Mouse (Mus musculus): ENCODE data around the gene Ptpn21. TPM values are rescaled to one million over a fixed set of nuclear protein-coding genes. Genes with fewer than 3 reads are reported as not detected.

Gene Ptpn21
- polyA plus RNA-seq, 1 experiment from 2014 or later, result 4.9 TPM

- Histone ChIP-seq H3K9ac (no peak overlapping the region), H3K4me3 (replicated peaks; ENCODE audit: low read length) (no peak overlapping the region), H3K9me3 (ENCODE audit: control insufficient read depth, low read length) (no peaks in the 10 kb centered on the region), H3K4me1 (replicated peaks; ENCODE audit: control insufficient read depth, insufficient read depth, low read length) (no peaks in the 10 kb centered on the region), H3K4me2 (replicated peaks) (no peak overlapping the region), H3K36me3 (replicated peaks; ENCODE audit: control insufficient read depth, insufficient read depth) (no peaks in the 10 kb centered on the region), H3K27me3 (ENCODE audit: control insufficient read depth, insufficient read depth, low read length) (no peaks in the 10 kb centered on the region), H3K27ac (no peak overlapping the region)
- ATAC-seq (ENCODE audit: low FRiP score) (no peak), DNase-seq (ENCODE audit: low spot score) (no peak)
- 80% methylated on average over 6 of the region's 6 CpGs for WGBS
Observed at GRCm38 (mm10) chr12:98712819-98713218, 24.4 kb downstream of the Ptpn21 start.

GRCm38 (mm10) chr12:98703961-98704360 lies 33.2 kb downstream of the Ptpn21 start:
- Histone ChIP-seq H3K36me3 (replicated peaks; ENCODE audit: control insufficient read depth, insufficient read depth) (0 out of 2 replicates have a peak, but pooled peaks cover 6% of the 10 kb centered on the region), H3K4me3 (replicated peaks; ENCODE audit: low read length) (no peak overlapping the region), H3K9me3 (ENCODE audit: control insufficient read depth, low read length) (no peaks in the 10 kb centered on the region), H3K27me3 (ENCODE audit: control insufficient read depth, insufficient read depth, low read length) (no peaks in the 10 kb centered on the region), H3K4me2 (replicated peaks) (no peak overlapping the region), H3K27ac (no peak overlapping the region), H3K9ac (no peak overlapping the region), H3K4me1 (replicated peaks; ENCODE audit: control insufficient read depth, insufficient read depth, low read length) (no peaks in the 10 kb centered on the region)
- DNase-seq (ENCODE audit: low spot score) (no peak), ATAC-seq (ENCODE audit: low FRiP score) (no peak)
- WGBS, result 67% methylated on average over 10 of the region's 10 CpGs

- Histone ChIP-seq H3K4me1 (replicated peaks; ENCODE audit: control insufficient read depth, insufficient read depth, low read length) (no peaks in the 10 kb centered on the region), H3K27ac (no peak overlapping the region), H3K4me3 (replicated peaks; ENCODE audit: low read length) (no peak overlapping the region), H3K9ac (no peak overlapping the region), H3K4me2 (replicated peaks) (no peak overlapping the region), H3K36me3 (replicated peaks; ENCODE audit: control insufficient read depth, insufficient read depth) (0 out of 2 replicates have a peak, but pooled peaks cover 6% of the 10 kb centered on the region), H3K9me3 (ENCODE audit: control insufficient read depth, low read length) (no peaks in the 10 kb centered on the region), H3K27me3 (ENCODE audit: control insufficient read depth, insufficient read depth, low read length) (no peaks in the 10 kb centered on the region)
- DNase-seq (ENCODE audit: low spot score), result no peak
- no peak for ATAC-seq (ENCODE audit: low FRiP score)
- 91% methylated on average over 2 of the region's 2 CpGs for WGBS
Observed at GRCm38 (mm10) chr12:98703554-98703953, 33.7 kb downstream of the Ptpn21 start.

GRCm38 (mm10) chr12:98701564-98701963 lies 35.6 kb downstream of the Ptpn21 start:
- no peak overlapping the region for H3K9ac ChIP-seq
- no peak for DNase-seq (ENCODE audit: low spot score)
- no peaks in the 10 kb centered on the region for H3K4me1 ChIP-seq (replicated peaks; ENCODE audit: control insufficient read depth, insufficient read depth, low read length)
- no peak overlapping the region for H3K27ac ChIP-seq
- H3K4me2 ChIP-seq (replicated peaks), result no peak overlapping the region
- WGBS, result 82% methylated on average over 9 of the region's 9 CpGs
- H3K36me3 ChIP-seq (replicated peaks; ENCODE audit: control insufficient read depth, insufficient read depth), result peaks cover 6% of the 10 kb centered on the region; the same call in 1 of the 2 replicates
- no peaks in the 10 kb centered on the region for H3K27me3 ChIP-seq (ENCODE audit: control insufficient read depth, insufficient read depth, low read length)
- H3K9me3 ChIP-seq (ENCODE audit: control insufficient read depth, low read length), result no peaks in the 10 kb centered on the region
- no peak for ATAC-seq (ENCODE audit: low FRiP score)
- H3K4me3 ChIP-seq (replicated peaks; ENCODE audit: low read length), result no peak overlapping the region

- Histone ChIP-seq H3K36me3 (replicated peaks; ENCODE audit: control insufficient read depth, insufficient read depth) (peaks cover 4% of the 10 kb centered on the region; the same call in 1 of the 2 replicates), H3K4me3 (replicated peaks; ENCODE audit: low read length) (no peak overlapping the region), H3K4me1 (replicated peaks; ENCODE audit: control insufficient read depth, insufficient read depth, low read length) (no peaks in the 10 kb centered on the region), H3K9me3 (ENCODE audit: control insufficient read depth, low read length) (no peaks in the 10 kb centered on the region), H3K27ac (no peak overlapping the region), H3K4me2 (replicated peaks) (no peak overlapping the region), H3K27me3 (ENCODE audit: control insufficient read depth, insufficient read depth, low read length) (no peaks in the 10 kb centered on the region), H3K9ac (no peak overlapping the region)
- ATAC-seq (ENCODE audit: low FRiP score) (no peak), DNase-seq (ENCODE audit: low spot score) (no peak)
- 90% methylated on average over 5 of the region's 5 CpGs for WGBS
Observed at GRCm38 (mm10) chr12:98697202-98697601, 40.0 kb downstream of the Ptpn21 start.

DNA sequence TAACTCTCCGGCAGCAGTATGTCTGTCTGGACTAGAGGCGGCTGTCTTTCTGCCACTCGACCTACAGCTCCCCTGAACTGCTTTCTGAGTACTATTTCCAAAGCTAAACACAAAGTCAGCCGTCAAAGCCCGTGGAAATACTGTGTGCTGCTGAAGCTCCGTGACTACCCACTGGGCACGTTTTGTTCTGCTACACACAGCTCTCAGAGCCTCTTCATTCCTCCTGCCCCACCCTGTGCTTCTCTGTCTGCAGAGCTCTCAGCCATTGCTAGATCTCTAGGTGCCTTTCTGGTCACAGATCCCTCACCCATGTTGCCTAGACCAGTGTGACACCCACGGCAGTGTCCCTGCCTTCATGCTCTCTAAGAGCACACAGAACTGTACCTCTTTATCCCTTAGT lies 47.0 kb downstream of the Ptpn21 start:
- Histone ChIP-seq H3K36me3 (replicated peaks; ENCODE audit: control insufficient read depth, insufficient read depth) (peaks cover 15% of the 10 kb centered on the region), H3K9me3 (ENCODE audit: control insufficient read depth, low read length) (no peaks in the 10 kb centered on the region), H3K9ac (no peak overlapping the region), H3K4me1 (replicated peaks; ENCODE audit: control insufficient read depth, insufficient read depth, low read length) (no peaks in the 10 kb centered on the region), H3K27ac (no peak overlapping the region), H3K27me3 (ENCODE audit: control insufficient read depth, insufficient read depth, low read length) (no peaks in the 10 kb centered on the region), H3K4me3 (replicated peaks; ENCODE audit: low read length) (no peak overlapping the region), H3K4me2 (replicated peaks) (no peak overlapping the region)
- ATAC-seq (ENCODE audit: low FRiP score) (no peak), DNase-seq (ENCODE audit: low spot score) (no peak)
- WGBS, result 87% methylated on average over 8 of the region's 8 CpGs

GRCm38 (mm10) chr12:98683574-98683973 lies 53.6 kb downstream of the Ptpn21 start:
- 80% methylated on average over 6 of the region's 6 CpGs for WGBS
- ATAC-seq (ENCODE audit: low FRiP score), result no peak
- no peak overlapping the region for H3K4me2 ChIP-seq (replicated peaks)
- H3K4me3 ChIP-seq (replicated peaks; ENCODE audit: low read length), result no peak overlapping the region
- H3K9me3 ChIP-seq (ENCODE audit: control insufficient read depth, low read length), result no peaks in the 10 kb centered on the region
- no peaks in the 10 kb centered on the region for H3K4me1 ChIP-seq (replicated peaks; ENCODE audit: control insufficient read depth, insufficient read depth, low read length)
- H3K27me3 ChIP-seq (ENCODE audit: control insufficient read depth, insufficient read depth, low read length), result no peaks in the 10 kb centered on the region
- no peak overlapping the region for H3K9ac ChIP-seq
- no peak for DNase-seq (ENCODE audit: low spot score)
- H3K36me3 ChIP-seq (replicated peaks; ENCODE audit: control insufficient read depth, insufficient read depth), result peaks cover 20% of the 10 kb centered on the region
- no peak overlapping the region for H3K27ac ChIP-seq

- no peaks in the 10 kb centered on the region for H3K9me3 ChIP-seq (ENCODE audit: control insufficient read depth, low read length)
- H3K9ac ChIP-seq, result no peak overlapping the region
- H3K4me2 ChIP-seq (replicated peaks), result no peak overlapping the region
- H3K27me3 ChIP-seq (ENCODE audit: control insufficient read depth, insufficient read depth, low read length), result no peaks in the 10 kb centered on the region
- H3K27ac ChIP-seq, result no peak overlapping the region
- DNase-seq (ENCODE audit: low spot score) (no peak), ATAC-seq (ENCODE audit: low FRiP score) (no peak)
- H3K4me1 ChIP-seq (replicated peaks; ENCODE audit: control insufficient read depth, insufficient read depth, low read length), result no peaks in the 10 kb centered on the region
- WGBS, result 80% methylated on average over 11 of the region's 11 CpGs
- H3K4me3 ChIP-seq (replicated peaks; ENCODE audit: low read length), result no peak overlapping the region
- peaks cover 16% of the 10 kb centered on the region for H3K36me3 ChIP-seq (replicated peaks; ENCODE audit: control insufficient read depth, insufficient read depth)
Observed at GRCm38 (mm10) chr12:98683171-98683570, 54.0 kb downstream of the Ptpn21 start.

GRCm38 (mm10) chr12:98682196-98682595 lies 55.0 kb downstream of the Ptpn21 start:
- ATAC-seq (ENCODE audit: low FRiP score) (no peak), DNase-seq (ENCODE audit: low spot score) (no peak)
- Histone ChIP-seq H3K9me3 (ENCODE audit: control insufficient read depth, low read length) (no peaks in the 10 kb centered on the region), H3K4me2 (replicated peaks) (no peak overlapping the region), H3K4me1 (replicated peaks; ENCODE audit: control insufficient read depth, insufficient read depth, low read length) (no peaks in the 10 kb centered on the region), H3K9ac (no peak overlapping the region), H3K4me3 (replicated peaks; ENCODE audit: low read length) (no peak overlapping the region), H3K36me3 (replicated peaks; ENCODE audit: control insufficient read depth, insufficient read depth) (peaks cover 12% of the 10 kb centered on the region; the same call in 1 of the 2 replicates), H3K27me3 (ENCODE audit: control insufficient read depth, insufficient read depth, low read length) (no peaks in the 10 kb centered on the region), H3K27ac (no peak overlapping the region)
- 83% methylated on average over 15 of the region's 15 CpGs for WGBS

DNA sequence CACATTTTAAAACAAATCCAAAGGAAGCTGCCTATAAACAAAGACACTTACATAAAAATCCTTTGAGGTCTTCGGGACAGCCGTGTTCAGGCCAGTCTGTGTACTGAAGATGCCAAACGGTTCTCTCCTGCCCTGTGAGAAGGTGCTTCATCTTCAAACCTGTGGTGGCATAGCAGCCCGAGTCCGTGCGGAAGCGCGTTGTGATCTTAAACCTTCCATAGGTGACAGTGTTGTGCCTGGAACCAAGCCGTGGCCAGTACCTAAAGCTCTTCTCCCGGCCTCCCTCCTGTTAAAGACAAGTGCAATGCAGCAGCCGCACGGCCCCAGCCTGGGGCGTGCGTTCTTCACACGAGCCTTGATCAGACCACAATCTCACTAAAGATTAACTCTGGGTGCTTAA lies 57.3 kb downstream of the Ptpn21 start:
- Histone ChIP-seq H3K27ac (no peak overlapping the region), H3K4me2 (replicated peaks) (no peak overlapping the region), H3K9me3 (ENCODE audit: control insufficient read depth, low read length) (no peaks in the 10 kb centered on the region), H3K36me3 (replicated peaks; ENCODE audit: control insufficient read depth, insufficient read depth) (peaks cover 12% of the 10 kb centered on the region; the same call in 1 of the 2 replicates), H3K4me3 (replicated peaks; ENCODE audit: low read length) (no peak overlapping the region), H3K27me3 (ENCODE audit: control insufficient read depth, insufficient read depth, low read length) (no peaks in the 10 kb centered on the region), H3K9ac (no peak overlapping the region), H3K4me1 (replicated peaks; ENCODE audit: control insufficient read depth, insufficient read depth, low read length) (no peaks in the 10 kb centered on the region)
- WGBS, result 83% methylated on average over 15 of the region's 15 CpGs
- DNase-seq (ENCODE audit: low spot score) (no peak), ATAC-seq (ENCODE audit: low FRiP score) (no peak)
